Mouse (Mus musculus) embryonic facial prominence, embryonic 12.5 days (tissue): ENCODE data around the gene Gjb3. TPM values are rescaled to one million over a fixed set of nuclear protein-coding genes. Genes with fewer than 3 reads are reported as not detected.

ENCODE experiments used
- ATAC-seq: fragments of 200-750 bp; cut with Nextera tagmentation; 2 replicates; pipeline ENCODE4 v1.8.0; 2017; ENCODE audit not compliant: insufficient number of reproducible peaks, insufficient read depth, low FRiP score, low TSS enrichment
- H3K27ac ChIP-seq: fragments of 300-500 bp; sonication (generic); 2 replicates; pipeline ENCODE4 v1.5.1; 2016; ENCODE audit warnings: mild to moderate bottlenecking
- H3K27me3 ChIP-seq: fragments of 300-500 bp; sonication (generic); 2 replicates; pipeline ENCODE4 v1.6.1; 2016; ENCODE audit warnings: mild to moderate bottlenecking, moderate library complexity
- H3K36me3 ChIP-seq: fragments of 300-500 bp; sonication (generic); 2 replicates; pipeline ENCODE4 v1.6.1; 2016; ENCODE audit warnings: mild to moderate bottlenecking
- H3K4me1 ChIP-seq: fragments of 300-500 bp; sonication (generic); 2 replicates; pipeline ENCODE4 v1.6.1; 2016
- H3K4me2 ChIP-seq: fragments of 300-500 bp; sonication (generic); replicated peaks from 2 replicates; pipeline ENCODE4 v1.6.1; 2016; ENCODE audit warnings: mild to moderate bottlenecking, moderate library complexity
- H3K4me3 ChIP-seq: fragments of 300-500 bp; sonication (generic); 2 replicates; pipeline ENCODE4 v1.5.1; 2016; ENCODE audit warnings: mild to moderate bottlenecking
- H3K9ac ChIP-seq: fragments of 300-500 bp; sonication (generic); 2 replicates; pipeline ENCODE4 v1.6.1; 2016; ENCODE audit warnings: mild to moderate bottlenecking, moderate library complexity
- H3K9me3 ChIP-seq: fragments of 300-500 bp; sonication (generic); 2 replicates; pipeline ENCODE4 v1.6.1; 2016; ENCODE audit warnings: mild to moderate bottlenecking, moderate library complexity
- WGBS: fragments of 180-500 bp; shearing (Covaris S2); methylation state at CpG from one replicate; pipeline ENCODE4 v1.1.7; 2016; 5-methylcytosine and 5-hydroxymethylcytosine counted together
- polyA plus RNA-seq: library from polyadenylated mRNA; unstranded; fragments of >200 nt; fragmentation: Nextera tagmentation; extraction: Ambion mirVana; gene quantifications from 2 replicates; pipeline ENCODE4 v1.2.1, GENCODE M21; 2016

Gjb3 gene
- polyA plus RNA-seq, 1 experiment from 2014 or later: 1.3 TPM

DNA sequence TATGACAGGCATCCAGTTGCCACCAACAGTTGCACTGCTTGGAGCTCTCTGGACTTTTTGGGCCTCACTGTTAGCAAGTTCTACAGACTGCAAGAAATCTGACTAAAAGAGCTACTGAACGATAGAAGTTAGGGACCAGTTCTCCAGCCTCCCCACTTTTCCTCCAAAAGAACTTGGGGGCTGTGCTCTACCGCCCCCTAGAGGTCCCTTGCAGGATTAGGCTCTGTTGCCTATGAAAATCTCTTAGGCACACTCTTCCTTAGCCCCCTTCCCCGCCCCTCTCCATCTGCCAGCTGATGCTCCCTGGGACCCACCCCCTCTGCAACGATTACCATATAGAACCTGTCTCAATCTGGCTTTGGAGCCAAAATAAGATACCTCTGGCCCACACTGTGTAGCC is 32.7 kb upstream of the Gjb3 start:
- H3K4me2 ChIP-seq: no peak overlapping the region
- H3K4me3 ChIP-seq: no peak overlapping the region
- 58% methylated on average over 4 of the region's 4 CpGs for WGBS
- H3K9me3 ChIP-seq: no peaks in the 10 kb centered on the region
- H3K36me3 ChIP-seq: no peaks in the 10 kb centered on the region
- ATAC-seq: no peak
- no peak overlapping the region for H3K27ac ChIP-seq
- H3K4me1 ChIP-seq: peaks cover 4% of the 10 kb centered on the region; the same call in 1 of the 2 replicates
- no peak overlapping the region for H3K9ac ChIP-seq
- peaks cover 9% of the 10 kb centered on the region; the same call in 1 of the 2 replicates for H3K27me3 ChIP-seq

DNA sequence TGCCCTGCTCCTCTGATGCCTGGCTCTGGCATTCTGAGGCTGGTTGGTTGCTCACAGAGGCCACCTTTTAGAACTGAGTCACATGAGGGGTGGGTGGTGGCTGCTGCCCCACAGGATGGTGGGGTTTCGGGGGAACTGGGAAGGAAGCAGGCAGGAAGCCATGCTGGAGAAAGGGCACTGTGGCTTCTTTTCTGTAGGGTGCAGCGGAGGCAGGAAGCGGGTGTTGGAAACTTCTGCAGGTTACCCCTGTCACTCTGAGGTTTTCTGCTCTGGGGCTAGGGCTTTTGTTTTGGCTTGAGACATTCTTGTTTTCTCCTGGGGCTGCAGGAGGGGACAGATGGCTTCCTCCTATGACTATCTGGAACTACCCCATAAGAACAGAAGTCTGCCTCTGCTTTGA is 31.9 kb upstream of the Gjb3 start:
- Histone ChIP-seq H3K9me3 (no peaks in the 10 kb centered on the region), H3K4me2 (no peak overlapping the region), H3K4me1 (peaks cover 4% of the 10 kb centered on the region; the same call in 1 of the 2 replicates), H3K27me3 (peaks cover 9% of the 10 kb centered on the region; the same call in 1 of the 2 replicates), H3K36me3 (no peaks in the 10 kb centered on the region), H3K4me3 (no peak overlapping the region), H3K9ac (no peak overlapping the region), H3K27ac (no peak overlapping the region)
- WGBS: 80% methylated on average over 3 of the region's 3 CpGs
- ATAC-seq: no peak

DNA sequence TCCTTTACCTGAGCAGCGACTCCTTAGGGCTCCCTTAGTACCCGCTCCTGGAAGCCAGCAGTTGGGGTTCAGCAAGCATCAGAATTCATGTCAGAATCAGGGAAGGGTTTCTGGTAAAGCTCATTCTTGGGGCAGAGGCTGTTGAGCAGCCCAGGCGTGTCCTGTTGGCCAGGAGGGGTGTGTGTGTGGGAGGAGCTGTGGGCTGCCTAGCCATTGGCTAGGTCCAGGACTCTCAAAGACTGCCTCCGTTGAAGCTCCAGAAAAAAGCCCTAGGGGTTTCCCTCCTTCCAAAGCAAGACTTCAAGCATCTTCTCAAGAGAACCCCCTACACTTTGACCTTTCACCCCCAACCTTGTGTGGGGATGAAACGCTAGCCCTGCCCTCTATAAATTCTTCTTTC is 27.4 kb upstream of the Gjb3 start, which contains the start of gene Gjb5:
Gjb5 (minus strand) TSS at position 164 of the 400 bp plus-strand sequence.
- Histone ChIP-seq H3K4me3 (no peak within 1 kb of the TSS), H3K4me1 (peaks cover 5% of the 10 kb centered on the region; the same call in 1 of the 2 replicates), H3K27me3 (peaks cover 9% of the 10 kb centered on the region; the same call in 1 of the 2 replicates), H3K4me2 (no peak within 1 kb of the TSS; the same call in 1 of the 2 replicates), H3K9ac (no peak within 1 kb of the TSS), H3K36me3 (no peaks in the 10 kb centered on the region), H3K9me3 (no peaks in the 10 kb centered on the region), H3K27ac (no peak within 1 kb of the TSS)
- no peak for ATAC-seq
- 23% methylated on average over 5 of the region's 5 CpGs for WGBS

DNA sequence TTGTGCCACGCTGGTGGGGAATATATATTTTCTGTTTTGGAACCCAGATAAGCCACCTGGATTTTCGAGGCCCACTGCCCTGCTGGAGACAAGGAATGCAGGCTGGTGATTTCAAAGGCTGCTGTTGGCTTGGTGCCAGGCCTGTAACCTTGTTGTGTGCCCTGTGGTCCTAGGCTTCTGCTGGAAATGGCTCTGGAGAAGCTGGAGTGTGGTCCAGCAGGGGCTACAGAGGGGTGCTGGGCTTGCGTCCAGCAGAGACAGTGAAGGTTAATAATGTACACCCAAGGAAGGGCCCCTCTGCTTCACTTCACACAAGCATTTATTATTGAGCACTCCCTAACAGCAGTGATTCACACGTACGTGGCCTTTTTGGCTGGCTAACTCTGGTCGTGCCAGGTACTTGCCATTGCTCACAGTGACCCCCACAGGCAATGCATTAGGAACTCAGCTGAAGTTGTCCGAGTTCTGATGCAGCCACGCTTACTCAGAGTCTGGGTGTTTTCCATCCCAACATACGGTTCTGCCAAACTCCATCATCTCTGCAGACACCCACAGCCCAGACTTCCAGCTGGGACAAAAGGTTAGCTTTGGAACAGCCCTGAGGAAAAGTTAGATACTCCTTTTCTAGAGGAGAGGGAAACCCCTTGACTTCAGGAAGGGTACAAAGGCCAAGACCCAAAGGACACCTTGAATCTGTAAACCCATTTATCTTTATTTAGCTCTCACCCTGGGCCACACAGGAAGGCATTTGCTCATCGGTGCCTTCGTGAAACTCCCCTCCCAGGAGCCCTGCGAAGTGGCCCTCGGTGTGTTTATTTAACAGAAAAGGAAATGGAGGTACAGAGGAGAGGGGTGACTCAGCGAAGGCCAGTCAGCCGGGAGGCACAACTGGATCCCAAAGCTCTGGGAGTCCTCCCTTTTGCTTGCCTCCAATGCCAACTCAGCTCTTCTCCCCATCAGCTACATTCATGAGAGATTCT is 24.2 kb upstream of the Gjb3 start:
- Histone ChIP-seq H3K4me1 (peaks cover 5% of the 10 kb centered on the region; the same call in 1 of the 2 replicates), H3K27me3 (peaks cover 6% of the 10 kb centered on the region; the same call in 1 of the 2 replicates), H3K9ac (no peak overlapping the region), H3K27ac (no peak overlapping the region), H3K4me2 (no peak overlapping the region), H3K4me3 (no peak overlapping the region), H3K9me3 (no peaks in the 10 kb centered on the region), H3K36me3 (no peaks in the 10 kb centered on the region)
- WGBS: 71% methylated on average over 15 of the region's 15 CpGs
- ATAC-seq: no peak

DNA sequence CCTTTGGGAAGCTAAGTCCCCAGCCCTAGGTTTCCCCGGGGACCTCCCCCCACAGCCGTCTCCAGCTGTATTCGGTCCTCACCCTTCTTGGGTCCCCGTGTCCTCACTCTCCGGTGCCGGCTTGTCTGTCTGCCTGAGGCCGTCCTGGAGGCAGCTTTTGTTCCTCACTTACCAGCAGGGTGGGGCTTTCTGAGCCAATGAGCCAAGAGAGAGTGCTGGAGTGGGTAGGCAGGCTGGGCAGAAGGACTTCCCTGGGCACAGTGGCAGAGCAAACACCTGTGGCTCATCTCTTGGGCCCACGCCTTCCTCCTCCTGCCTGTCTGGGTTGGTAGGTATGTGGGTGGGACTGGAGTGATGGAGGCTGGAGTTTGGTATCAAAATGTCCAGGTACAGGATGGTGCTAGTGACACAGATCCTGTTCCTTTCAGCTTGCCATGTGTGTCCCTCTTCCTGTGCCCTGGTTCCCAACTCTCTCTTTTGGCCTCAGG is 23.4 kb upstream of the Gjb3 start, which contains the start of gene Gjb4:
Gjb4 (minus strand) TSS at position 131 of the 488 bp plus-strand sequence.
- Histone ChIP-seq H3K4me3 (no peak within 1 kb of the TSS), H3K27me3 (no peaks in the 10 kb centered on the region), H3K36me3 (no peaks in the 10 kb centered on the region), H3K9ac (no peak within 1 kb of the TSS), H3K27ac (no peak within 1 kb of the TSS), H3K4me2 (no peak within 1 kb of the TSS), H3K4me1 (peaks cover 5% of the 10 kb centered on the region; the same call in 1 of the 2 replicates), H3K9me3 (no peaks in the 10 kb centered on the region)
- ATAC-seq: no peak
- WGBS: 39% methylated on average over 8 of the region's 8 CpGs

DNA sequence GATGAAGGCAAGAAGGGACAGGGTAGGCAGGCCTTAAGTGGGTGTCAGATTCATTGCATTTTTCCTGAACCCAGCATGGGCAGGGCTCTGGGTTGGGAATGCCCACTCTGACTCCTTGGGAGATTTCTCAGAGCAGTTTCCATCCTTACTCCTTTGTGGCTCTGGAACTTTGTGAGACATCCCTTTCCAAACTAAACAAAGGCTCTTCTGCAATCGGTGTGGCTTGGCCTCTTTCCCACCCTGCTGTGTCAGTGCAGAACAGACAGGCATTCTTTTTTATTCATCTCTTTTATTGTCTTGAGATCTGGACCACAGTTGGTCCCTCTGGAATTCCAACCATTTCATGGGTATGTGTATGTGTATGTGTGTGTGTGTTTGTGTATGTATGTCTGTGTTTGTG is 21.9 kb upstream of the Gjb3 start:
- no peak overlapping the region for H3K27ac ChIP-seq
- no peaks in the 10 kb centered on the region for H3K36me3 ChIP-seq
- H3K9me3 ChIP-seq: no peaks in the 10 kb centered on the region
- 48% methylated on average over 1 of the region's 1 CpGs for WGBS
- no peak for ATAC-seq
- H3K9ac ChIP-seq: no peak overlapping the region
- H3K4me2 ChIP-seq: no peak overlapping the region
- no peaks in the 10 kb centered on the region for H3K27me3 ChIP-seq
- peaks cover 5% of the 10 kb centered on the region; the same call in 1 of the 2 replicates for H3K4me1 ChIP-seq
- no peak overlapping the region for H3K4me3 ChIP-seq

DNA sequence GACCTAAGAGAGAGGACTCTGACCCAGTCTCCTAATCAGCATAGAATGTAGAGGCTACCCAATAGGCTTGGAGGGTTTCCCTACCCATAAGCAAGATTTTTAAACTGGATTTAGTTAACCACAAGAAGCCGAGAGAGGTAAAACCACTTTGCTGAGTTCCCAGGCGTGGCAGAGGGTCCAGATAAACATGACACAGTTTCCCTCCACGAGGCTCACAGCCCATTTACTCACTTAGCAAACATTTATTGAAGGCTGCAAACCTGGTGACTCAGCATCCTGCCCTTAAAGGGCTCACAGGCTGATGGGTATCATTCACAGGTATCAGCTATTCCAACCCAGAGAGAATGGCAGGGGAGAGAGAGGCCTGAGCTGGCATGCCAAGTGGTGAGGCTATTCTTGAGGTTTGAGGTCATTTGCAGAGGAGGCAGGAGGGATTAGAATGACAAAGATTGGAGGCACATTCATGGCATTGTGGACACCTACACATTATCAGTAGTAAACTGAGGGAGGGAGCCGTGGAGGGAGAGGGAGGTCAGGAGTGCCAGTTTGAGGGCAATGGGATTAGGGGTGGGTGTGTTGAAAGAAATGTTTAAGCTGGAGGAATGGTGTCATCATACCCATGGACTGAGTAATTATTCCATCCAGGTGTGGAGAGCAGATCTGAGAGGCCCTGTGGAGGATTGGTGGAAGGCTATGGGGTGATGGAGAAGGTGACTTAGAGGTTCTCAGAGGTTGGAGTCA is 19.1 kb upstream of the Gjb3 start:
- Histone ChIP-seq H3K36me3 (no peaks in the 10 kb centered on the region), H3K9me3 (no peaks in the 10 kb centered on the region), H3K4me2 (no peak overlapping the region), H3K9ac (no peak overlapping the region), H3K4me3 (no peak overlapping the region), H3K27me3 (no peaks in the 10 kb centered on the region), H3K27ac (no peak overlapping the region), H3K4me1 (peaks cover 5% of the 10 kb centered on the region; the same call in 1 of the 2 replicates)
- 64% methylated on average over 4 of the region's 4 CpGs for WGBS
- ATAC-seq: no peak

DNA sequence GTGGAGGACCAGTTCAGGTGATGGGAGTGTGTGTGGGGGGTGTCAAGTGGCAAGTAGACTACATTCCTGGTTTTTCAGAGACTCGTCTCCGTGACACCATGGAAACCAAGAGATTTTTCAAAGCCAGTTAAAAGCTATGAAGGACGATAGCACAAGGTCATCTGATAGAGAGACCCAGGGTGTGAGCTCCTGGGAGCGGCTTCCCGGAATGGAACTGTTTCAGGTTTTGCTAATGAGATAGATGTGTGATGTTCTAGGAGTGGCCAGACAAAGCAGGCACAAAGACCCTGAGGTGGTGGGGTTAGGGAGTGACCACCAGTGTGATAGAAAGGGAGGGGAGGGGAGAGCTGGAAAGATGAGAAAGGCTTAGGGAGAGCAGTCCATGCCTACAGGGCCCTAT is 14.4 kb upstream of the Gjb3 start:
- Histone ChIP-seq H3K4me1 (no peaks in the 10 kb centered on the region), H3K4me3 (no peak overlapping the region), H3K27ac (no peak overlapping the region), H3K4me2 (no peak overlapping the region), H3K27me3 (no peaks in the 10 kb centered on the region), H3K9me3 (no peaks in the 10 kb centered on the region), H3K9ac (no peak overlapping the region), H3K36me3 (no peaks in the 10 kb centered on the region)
- 80% methylated on average over 5 of the region's 5 CpGs for WGBS
- no peak for ATAC-seq

DNA sequence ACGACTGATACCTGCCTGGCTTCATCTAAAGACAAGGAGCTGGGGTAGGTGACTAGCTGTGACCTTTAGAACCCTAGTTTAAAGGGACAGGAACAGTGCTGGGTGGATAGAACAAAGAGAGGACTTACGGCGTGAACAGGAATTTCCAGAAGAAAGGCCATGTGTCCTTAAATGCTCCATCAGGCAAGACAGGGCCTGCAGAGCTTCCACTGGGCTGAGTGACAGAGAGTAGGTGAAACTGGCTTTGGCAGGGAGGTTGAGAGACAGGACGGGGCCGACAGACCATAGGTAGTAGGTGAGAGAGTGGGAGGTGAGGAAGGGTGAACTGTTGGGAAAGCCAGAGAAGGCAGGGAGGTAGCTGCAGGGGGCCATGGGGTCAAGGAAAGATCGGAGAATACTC is 10.7 kb upstream of the Gjb3 start:
- no peaks in the 10 kb centered on the region for H3K36me3 ChIP-seq
- H3K27ac ChIP-seq: no peak overlapping the region
- H3K9ac ChIP-seq: no peak overlapping the region
- H3K4me1 ChIP-seq: no peaks in the 10 kb centered on the region
- H3K4me2 ChIP-seq: no peak overlapping the region
- 57% methylated on average over 6 of the region's 6 CpGs for WGBS
- no peak overlapping the region for H3K4me3 ChIP-seq
- no peaks in the 10 kb centered on the region for H3K27me3 ChIP-seq
- H3K9me3 ChIP-seq: no peaks in the 10 kb centered on the region
- ATAC-seq: no peak

DNA sequence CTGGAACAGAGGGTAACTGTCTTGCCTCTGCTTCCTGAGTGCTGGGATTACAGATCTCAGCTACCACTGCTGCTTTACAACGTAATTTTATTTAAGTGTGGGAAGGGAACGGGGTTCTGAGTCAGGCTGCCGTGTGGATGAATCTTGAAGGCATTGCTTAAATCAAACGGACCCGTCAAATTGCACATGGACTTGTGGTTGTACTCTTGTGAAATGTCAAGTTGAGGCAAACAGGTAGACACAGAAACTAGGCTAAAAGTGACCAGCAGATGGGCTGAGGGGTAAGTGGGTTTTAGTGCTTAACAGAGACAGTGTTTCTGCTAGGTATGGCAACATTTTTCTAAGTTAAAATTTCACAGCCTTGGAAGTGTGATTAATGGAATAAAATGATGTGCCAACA is 7.0 kb upstream of the Gjb3 start:
- Histone ChIP-seq H3K4me2 (no peak overlapping the region), H3K27me3 (peaks cover 5% of the 10 kb centered on the region), H3K27ac (no peak overlapping the region), H3K9ac (no peak overlapping the region), H3K36me3 (no peaks in the 10 kb centered on the region), H3K4me1 (no peaks in the 10 kb centered on the region), H3K4me3 (no peak overlapping the region), H3K9me3 (no peaks in the 10 kb centered on the region)
- no peak for ATAC-seq
- 89% methylated on average over 5 of the region's 5 CpGs for WGBS

DNA sequence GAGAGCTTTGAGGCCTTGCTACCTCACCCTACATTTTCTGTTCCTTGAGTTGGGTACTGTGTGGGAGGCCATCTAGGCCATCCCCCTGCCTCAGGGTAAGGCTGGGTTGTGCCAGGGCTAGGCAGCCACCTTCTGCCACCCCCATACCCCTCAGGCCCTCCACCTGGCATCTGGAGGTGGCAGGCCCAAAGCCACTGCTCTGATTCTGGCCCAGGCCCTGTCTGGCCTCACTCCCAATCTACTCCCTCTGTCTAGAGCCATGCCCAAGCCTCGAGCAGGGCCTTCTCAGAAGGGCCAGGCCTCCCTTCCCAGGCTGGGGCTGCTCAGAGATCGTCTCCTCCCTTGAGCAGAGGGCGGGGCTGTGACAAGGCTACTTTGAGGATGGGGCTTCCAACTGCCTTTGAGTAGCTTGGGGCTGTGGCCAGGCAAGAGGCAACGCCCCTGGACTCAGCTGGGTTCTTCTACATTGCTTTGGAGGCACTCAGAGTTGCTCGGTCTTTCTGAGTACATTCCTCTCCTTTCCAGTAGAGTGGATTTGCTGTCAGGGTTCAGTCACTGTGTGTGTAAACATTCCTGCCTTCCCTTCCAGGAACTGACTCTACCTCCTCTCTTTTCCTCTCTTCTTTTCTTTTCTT is 4.3 kb upstream of the Gjb3 start:
- 44% methylated on average over 5 of the region's 5 CpGs for WGBS
- Histone ChIP-seq H3K4me2 (no peak overlapping the region), H3K36me3 (no peaks in the 10 kb centered on the region), H3K4me1 (peaks cover 13% of the 10 kb centered on the region), H3K27ac (no peak overlapping the region), H3K4me3 (no peak overlapping the region), H3K9me3 (no peaks in the 10 kb centered on the region), H3K9ac (no peak overlapping the region), H3K27me3 (peaks cover 31% of the 10 kb centered on the region)
- no peak for ATAC-seq
